Mouse (Mus musculus) megakaryocyte, embryonic 14.5 days (primary cell): ENCODE measurements around the gene Cpt1b.

Experiments used
- FLI1 ChIP-seq: IDR thresholded peaks from 2 replicates; pipeline ENCODE4 v1.6.1; 2012; ENCODE audit warnings: low read length, inconsistent platforms, mixed read lengths
- GATA1 ChIP-seq: IDR thresholded peaks from 3 replicates; pipeline ENCODE4 v1.6.1; 2012; ENCODE audit warnings: mixed read lengths, low read length, inconsistent platforms, borderline replicate concordance

DNA sequence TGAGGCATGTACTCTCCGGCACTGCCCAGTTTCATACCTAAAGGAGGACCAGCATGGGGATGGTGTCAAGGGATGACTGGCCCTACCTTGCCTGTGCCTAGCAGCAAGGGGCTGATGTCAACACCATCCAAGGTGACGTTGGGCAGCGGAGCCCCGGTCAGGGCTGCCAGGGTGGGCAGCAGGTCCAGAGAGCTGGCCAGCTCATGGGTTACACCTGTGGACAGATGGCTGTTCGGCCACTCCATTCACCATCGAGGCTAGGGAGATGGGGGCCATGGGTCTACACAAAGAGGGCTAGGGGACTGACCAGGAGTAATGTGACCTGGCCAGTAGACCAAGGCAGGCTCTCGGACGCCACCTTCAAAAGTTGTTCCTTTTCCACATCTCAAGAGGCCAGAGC, 48.3 kb upstream of the Cpt1b start:
- TF ChIP-seq FLI1, result no peak
- no peak for TF ChIP-seq GATA1
